Mouse (Mus musculus): Measurements from ENCODE around the gene Clip4.

The Clip4 gene

DNA sequence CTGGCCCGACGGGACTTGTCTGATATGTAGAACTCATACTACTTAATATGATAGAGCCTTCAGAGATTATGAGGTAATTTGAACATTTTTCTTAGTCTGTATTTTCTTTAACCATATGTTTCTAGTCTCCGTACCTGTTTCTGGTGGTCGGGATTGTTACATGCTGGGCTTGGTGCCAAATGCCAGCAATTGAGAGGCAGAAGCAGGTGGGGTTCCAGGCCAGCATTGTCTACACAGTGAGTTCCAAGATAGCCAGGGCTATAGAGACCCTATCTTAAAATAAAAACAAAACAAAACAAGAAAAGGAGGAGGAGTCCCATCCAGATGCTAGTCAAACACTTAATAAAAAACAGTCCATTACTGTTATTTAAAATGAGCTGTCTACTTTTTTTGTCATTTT lies 23.3 kb downstream of the Clip4 start:
- DNase-seq (ENCODE audit: low spot score) = no peak

DNA sequence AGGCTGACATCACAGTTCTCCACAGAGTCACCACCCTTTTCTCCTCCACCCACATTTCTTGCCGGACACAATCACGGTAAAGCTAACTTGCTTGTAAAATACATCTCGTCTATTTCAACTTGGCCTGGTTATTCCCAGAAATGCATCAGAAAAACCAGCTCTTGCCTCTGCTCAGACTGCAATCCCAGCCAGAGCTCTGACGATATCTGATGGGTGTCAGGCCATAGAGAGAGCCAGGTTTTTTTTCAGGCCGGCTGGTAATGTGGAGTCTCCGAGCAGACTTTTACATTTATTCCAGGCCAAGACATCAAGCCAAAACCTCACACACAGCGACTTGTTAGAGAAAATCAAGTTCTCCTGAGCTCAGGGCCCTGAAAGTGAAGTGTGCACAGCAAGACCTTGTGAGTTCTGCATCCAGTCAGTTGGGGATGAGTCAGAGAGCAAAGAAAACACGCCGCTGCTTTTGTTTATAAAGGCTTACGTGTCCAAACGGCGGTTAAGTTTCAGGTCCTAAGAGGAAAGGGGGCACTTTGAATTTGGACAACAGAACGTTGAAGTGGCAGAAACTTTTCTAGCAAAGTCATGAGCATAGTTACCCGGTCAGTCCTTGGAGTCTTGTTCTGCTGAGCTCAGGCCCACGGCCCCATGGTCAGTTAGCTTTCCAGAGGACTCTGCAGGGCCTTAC lies 27.4 kb downstream of the Clip4 start:
- DNase-seq (ENCODE audit: low spot score) = peak; percentile 32

DNA sequence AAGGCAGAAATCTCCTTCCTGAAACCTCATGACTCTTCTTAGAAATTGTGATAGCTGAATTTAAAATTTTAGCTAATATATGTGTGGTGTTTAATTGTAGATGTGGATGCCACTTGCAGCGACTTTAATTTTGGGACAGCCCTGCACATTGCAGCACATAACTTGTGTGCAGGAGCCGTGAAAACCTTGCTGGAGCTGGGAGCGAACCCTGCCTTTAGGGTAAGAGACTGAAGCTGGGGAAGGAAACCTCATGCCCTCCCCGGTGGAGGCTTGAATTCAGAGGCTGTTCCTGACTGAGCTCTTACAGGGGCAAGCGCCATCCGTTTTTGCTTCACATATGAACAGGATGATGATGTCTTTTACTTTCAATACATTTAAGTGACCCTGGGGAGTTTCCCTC lies 35.2 kb downstream of the Clip4 start:
- DNase-seq (ENCODE audit: low spot score) = no peak

DNA sequence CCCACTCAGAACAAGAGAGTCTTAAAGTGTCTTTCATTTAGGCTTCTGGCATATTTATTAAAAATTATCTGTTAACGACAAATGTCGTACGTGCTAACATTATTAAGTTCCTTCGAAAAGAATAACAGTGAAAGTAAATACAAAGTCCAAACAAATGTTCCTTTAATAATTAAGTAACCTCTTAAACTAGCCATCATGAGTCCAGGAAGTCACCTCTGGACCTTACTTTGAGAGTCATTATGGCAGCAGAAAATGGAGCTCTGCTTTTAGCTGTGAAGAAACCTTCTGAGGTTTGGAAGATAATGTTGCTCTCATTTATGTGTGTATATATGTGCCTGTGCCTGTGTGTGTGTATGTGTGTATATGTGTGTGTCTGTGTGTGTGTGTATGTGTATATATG lies 35.6 kb downstream of the Clip4 start:
- DNase-seq (ENCODE audit: low spot score) = no peak

DNA sequence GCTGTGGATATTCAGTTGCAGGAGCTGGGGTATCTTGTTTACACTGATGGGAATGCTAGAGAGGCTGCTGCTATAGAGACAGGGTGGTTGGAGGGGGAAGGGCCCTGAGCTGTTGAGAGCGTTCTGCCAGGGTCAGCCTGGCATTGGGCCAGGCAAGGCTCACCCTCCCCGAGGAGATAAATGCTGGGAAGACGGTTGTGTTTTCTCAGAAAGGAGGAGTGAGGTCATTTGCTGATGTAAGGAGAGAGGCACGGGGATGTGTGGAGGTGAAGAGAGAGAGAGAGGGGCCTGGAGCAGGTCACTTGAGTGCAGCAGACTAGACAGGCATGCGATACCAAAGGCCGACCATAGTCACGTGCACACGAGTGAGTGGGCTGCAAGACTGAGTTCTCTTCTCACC lies 42.8 kb downstream of the Clip4 start:
- no peak for DNase-seq (ENCODE audit: low spot score)

DNA sequence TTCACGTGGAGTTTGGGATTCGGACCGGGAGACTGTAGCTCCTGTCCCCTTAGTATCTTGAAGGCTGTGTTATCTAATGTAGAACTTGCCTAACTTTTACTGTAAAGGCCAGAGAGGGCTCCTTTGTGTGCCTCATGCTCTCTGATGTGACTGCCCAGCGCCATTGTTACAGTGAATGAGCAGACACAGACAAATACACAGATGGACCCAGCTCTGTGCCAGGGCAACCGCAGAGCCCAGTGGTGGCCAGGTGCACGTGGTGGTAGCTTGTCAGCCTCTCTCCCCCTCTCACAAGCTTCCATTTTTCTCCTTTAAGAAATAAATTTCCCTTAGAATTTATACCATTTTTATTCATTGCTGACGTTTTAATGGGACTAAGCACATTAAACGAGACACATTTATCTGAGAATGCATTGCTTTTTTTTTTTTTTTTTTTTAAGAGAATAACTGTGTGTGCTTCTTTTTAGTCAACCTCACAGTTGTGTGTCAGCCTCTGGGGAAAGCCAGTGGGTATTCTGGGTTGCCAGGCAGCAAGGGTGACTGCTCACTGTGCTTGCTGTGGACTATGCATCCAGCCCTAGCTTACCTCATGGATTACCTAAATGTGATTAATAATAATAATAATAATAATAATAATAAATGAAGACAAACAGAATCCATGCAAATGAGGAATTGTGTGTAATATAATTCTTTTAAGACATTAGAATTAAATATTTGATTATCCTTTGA lies 48.0 kb downstream of the Clip4 start:
- DNase-seq (ENCODE audit: low spot score) = no peak

DNA sequence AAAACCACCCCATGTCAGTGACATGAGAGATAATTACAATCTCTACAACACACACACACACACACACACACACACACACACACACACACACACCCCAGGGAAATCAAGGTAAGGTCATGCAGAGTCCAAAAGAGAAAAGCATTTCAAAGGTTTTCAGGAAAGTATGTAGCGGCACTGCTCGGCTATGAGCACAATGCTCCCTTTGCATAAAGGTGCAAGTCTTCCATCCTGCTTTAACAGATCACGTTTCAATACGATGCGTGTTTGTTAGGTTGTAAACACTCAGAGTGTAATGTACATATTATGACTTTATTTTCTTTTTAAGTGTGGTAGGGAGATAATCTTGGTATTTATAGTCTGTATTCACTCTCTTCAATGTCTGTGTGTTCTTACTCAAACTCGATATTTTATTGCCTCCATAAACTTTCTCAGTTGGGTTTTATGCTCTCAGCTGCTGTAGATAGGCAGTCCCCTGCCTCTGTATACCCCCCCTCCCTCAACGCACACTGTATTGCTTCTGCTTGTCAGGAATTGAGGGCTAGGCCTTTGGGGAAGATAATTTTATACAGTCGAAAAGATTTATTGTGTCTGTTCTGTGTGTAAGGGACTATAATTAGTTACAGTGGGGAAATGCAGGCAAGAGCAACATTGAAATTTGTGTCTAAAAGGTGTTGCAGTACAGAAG lies 55.5 kb downstream of the Clip4 start:
- DNase-seq (ENCODE audit: low spot score) = no peak

DNA sequence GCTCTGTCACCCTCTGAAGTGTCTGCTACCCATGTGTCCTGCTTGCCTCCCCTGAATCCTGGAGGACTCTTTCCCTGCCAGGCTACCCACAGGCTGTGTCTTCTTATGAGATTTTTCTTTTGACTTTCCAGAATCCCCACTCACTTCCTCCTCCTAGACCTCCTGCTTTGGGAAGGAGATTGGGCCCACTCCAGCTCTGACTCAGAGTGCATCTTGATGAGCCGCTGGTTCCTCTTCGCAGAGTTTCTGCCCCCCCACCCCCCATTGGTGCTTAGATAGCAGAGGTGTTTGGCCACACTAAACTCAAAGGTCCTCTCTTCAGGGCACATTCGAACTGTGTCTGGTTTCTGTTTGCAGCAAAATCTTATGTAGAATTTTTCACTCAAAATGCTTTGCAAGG lies 58.3 kb downstream of the Clip4 start:
- no peak for DNase-seq (ENCODE audit: low spot score)

DNA sequence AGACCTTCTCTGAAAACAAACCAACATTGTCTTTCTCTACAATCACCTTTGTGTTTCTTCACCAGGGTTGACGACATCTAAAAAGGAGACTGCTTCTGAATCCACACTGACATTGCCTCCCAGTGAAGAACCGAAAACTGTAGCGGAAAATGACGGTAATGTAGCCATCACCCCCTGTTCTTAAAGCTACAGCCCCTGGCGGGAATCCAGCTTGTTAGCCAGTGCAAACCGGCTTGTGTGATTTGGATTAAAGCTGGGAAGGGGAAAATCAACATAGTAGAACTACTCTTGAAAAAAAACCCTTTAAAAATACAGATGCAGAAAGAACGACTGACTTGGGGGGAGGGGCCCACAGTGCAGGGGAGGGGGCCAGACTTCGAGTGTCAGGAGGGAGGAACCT lies 59.4 kb downstream of the Clip4 start:
- no peak for DNase-seq (ENCODE audit: low spot score)

DNA sequence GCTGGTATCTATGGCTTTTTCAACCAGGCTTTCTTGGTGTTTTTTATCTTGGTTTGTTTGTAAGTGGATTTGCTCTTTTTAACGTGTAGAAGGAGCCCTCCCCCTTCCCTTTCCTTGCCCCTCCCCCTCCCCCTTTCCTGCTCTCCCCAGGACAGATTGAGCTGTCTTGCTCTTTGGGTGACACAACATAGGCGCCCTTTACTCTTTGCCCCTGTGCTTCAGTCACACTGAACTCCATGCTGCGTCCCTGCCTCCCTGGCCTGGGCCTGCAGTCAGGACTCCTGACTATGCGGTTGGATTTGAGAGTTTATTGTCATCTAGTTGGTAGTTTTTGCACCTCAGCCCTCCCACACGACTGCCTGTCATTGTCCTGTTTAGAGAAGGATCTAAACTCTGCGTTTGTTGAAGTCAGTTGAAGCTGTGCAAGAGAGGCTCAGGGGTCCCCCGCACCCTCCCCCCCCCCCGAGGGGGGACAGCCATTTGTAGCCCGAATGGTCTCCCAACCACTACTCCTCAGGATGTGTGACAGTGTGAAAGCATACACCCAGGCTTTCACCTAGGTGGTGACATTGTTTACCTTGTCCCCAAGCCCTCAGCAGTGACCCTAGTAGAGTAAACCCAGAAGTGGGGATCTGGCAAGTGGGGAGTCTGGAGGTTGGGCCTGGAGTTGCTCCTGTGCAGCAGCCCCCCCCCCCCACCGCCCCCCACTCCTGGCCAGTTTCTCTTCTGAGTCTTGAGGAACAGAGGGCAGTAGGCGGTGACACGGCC lies 60.6 kb downstream of the Clip4 start:
- no peak for DNase-seq (ENCODE audit: low spot score)

DNA sequence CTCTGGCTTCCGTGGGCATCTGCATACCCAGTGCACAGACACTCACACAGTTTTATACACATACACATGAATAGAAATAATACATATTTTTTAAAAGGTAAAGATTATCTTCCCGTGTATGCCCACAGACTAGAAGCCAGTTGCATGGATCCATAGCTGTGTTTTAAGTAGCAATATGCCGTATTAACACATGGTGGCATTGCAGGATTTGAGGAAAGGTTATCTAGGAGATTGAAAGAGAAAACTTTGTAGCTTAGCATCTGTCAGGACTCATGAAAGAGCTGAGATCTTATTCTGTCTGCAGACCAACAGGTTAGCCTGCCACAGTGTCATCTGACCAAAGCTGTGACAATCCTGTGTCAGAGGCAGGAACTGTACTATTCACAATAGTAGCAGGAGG lies 63.7 kb downstream of the Clip4 start:
- no peak for DNase-seq (ENCODE audit: low spot score)

DNA sequence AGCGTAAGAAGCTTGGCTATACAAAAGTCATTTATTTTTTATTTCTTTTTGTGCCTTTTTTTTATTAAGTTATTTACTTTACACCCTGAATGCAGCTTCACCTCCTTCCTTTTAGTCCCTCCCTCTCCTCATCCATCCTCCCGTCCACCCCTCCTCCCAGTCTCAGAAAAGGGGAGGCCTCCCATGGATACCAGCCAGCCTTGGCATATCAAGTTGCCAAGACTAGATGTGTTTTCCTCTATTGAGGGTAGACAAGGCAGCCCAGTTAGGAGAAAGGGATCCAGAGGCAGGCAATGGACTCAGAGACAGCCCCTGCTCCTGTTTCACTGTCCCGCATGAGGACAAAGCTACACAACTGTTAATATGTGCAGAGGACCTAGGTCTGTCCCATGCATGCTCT lies 93.9 kb downstream of the Clip4 start:
- no peak for DNase-seq (ENCODE audit: low spot score)

DNA sequence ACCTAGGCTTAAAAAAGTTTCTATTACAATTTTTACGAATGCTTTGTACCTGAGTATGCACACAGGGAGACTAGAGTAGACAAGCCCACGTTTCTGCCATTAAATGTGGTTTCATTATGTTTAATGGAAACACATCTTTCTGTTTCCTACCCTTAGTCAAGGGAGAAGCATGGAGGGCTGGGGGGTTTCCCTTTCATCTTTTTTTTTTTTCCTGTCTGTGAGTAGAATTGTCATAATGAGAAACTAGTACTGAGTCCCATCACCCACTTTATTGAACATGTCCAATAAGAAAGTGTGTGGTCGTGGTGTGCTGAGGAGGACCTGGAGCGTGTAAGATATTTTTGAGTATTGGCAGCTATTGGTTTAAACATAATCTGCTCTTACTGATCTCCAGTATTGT lies 94.6 kb downstream of the Clip4 start:
- DNase-seq (ENCODE audit: low spot score) = no peak

DNA sequence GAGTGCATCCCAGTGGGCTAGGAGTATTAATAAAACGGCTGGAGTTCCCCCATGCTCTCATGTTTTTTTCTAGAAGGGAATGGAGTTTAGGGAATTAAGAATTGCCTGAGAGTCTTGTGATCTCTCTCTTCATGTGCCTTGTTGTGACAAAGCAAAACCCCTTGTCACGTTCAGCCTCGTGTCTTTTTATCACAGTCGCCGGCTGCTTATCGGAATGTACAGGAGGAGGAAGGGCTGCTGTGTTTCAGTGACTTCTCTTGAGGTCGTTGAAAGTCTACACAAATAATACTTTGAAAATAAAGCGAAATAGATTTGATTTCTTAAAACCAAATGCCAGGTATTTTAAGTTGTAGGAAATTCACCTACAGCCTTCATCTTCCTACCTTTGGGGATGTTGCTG lies 95.8 kb downstream of the Clip4 start:
- DNase-seq (ENCODE audit: low spot score) = no peak

DNA sequence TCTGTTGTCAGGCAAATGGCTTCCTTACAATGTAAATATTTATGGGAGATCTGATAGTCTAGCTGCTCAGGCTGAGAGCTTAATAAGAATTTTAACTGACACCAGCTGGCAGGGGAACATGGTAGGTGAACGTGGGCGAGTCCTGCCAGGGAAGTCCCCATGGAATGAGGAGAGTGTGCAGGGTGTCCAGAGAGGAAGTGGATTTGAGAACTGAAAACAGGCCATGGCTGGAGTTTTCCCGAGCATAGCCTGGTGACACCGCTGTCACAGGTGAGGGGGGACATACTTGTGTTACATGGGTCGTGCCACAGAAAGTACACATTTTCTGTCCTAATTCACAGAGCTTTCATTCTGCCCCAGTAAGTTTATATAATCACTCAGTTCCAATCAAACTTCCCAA lies 97.2 kb downstream of the Clip4 start:
- no peak for DNase-seq (ENCODE audit: low spot score)

DNA sequence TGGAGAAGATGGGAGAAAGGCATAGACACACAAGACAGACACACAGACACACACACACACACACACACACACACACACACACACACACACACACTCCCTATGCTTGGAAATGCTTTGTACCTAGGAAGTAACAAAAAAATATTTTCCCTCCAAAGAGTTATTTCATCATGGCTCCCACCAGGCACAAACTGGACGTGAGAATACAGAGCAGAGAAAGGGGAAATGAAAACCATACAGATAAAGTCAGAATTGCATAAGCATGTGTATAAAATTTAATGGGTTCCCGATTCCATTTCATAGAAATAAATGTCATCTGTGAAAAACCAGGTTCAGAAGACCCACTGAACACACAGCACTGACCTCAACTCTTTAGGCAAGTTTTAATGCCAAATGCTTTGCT lies 99.6 kb downstream of the Clip4 start:
- DNase-seq (ENCODE audit: low spot score) = no peak

DNA sequence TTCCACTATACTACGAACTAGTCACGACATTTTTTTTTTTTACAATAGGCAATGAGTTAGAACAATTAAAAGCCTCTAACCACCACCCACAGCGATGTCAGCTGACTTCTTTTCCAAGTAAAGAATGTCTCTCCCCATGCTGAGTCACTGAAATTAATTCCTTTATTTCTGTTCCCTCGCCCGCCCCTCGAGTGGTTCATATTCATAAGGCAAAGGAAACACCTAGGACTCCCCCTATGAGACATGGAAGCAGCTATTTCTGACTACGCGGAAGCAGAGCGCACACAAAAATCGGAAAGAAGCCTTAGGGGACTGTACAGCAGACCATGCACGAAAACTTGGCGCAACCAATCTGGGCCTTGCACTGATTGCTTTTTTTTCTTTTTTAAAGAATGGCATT lies 100.6 kb downstream of the Clip4 start:
- DNase-seq (ENCODE audit: low spot score) = no peak

DNA sequence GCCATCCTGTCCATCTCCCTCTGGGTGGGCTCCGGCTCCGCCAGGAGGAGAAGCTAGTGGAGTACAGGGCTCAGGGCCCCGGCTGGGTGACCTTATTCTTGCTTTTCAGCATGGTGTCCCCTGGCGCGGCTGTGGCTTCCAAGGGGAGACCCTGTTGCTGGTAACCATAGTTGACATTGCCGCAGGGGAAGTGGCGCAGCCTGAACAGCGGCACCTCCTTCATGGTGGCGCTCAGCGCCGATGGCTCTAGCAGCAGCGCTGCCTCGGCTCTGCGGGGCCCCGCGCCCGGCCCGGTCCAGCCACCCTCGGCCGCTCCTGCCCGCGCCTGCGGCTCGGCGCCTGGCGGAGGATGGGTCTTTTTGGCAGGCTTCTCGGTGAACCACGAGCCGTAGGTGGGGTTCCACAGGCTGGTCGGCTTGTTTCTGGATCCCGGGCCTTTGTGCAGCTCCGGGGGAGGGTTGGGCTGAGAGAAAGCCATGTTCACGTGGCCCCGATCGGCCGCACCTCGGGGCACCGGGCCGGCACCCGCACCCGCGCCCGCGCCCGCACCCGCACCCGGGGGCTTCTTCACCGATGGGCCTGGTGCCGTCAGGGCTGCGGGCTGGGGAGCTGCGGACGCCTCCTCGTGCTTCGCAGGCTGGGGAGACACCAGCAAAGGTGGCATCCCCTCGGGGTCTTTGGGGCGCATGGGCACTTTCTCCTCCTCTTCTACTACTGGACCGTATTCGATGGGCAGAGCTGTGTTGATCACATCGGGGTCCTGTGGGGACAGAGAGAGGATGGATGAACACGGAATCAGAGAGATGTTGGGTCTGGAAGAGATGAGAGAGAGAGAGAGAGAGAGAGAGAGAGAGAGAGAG lies 101.3 kb downstream of the Clip4 start:
- DNase-seq (ENCODE audit: low spot score) = no peak

DNA sequence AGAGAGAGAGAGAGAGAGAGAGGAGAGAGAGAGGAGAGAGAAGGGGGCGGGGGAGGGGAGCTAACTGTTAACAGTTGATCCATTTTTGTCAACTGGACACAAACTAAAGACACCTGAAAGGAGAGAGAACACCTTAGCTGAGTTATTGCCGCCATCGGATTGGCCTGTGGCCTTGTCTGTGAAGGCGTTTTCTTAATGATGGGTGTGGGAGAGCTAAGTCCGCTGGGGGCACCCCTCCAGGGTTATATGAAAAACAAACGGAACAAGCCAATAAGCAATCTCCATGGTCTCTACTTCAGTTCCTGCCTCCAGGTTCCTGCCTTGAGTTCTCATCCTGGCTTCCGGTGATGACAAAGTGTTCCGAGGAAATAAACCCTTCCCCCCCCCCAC lies 102.0 kb downstream of the Clip4 start:
- no peak for DNase-seq (ENCODE audit: low spot score)

DNA sequence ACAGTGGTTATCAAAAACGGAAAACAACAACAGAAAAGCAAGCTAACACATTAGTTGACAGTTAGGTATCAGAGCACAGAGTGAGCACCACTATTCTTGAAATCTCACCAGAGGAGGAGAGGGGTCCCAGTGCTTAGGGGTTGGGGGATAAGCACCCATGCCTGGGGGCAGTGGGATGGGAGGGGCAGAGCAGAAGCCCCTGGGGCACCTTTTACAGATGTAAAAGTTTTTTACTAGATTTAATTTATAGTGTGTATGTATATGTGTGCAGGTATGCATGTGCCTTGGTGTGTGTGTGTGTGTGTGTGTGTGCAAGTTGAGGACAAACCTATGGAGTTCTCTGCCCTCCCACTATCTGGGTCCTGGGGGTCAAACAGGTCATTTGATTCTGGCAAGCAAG lies 102.4 kb downstream of the Clip4 start:
- DNase-seq (ENCODE audit: low spot score) = no peak

DNA sequence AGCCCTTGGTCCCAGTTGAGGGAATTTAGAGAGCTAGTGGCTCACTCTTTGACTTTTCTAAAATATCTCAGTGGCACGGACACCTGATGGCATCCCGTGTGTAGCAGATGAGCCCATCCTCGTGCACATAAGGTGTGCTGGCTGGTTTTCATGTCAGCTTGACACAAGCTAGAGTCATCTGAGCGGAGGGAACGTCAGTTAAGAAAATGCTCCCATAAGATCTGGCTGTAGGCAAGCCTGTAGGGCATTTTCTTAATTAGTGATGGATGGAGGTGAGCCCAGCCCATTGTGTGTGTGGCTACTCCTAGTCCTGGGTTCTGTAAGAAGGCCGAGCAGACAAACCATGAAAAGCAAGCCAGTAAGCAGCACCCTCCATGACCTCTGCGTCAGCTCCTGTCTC lies 103.7 kb downstream of the Clip4 start:
- no peak for DNase-seq (ENCODE audit: low spot score)

DNA sequence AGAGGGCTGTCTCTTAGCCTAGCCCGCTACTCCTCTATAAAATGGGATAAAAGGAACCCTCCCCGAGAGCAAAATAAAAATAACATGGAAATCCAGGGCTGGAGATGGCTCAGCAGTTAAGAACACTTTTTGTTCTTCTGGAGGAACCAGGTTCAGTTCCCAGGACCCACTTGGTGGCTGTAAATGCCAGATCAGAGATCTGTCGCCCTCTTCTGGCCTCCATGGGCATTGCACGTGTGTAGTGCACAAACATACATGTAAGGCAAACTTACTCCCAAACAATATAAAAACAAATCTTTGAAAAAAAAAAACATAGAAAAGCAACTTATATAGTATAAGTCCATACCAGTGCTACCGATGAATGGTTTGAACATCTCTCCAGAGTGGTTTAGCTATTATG lies 104.7 kb downstream of the Clip4 start:
- peak; percentile 4 for DNase-seq (ENCODE audit: low spot score)

Measured in adipocyte (in vitro differentiated cells).